Mouse (Mus musculus): ENCODE data around the gene Wnt7b. TPM values are rescaled to one million over a fixed set of nuclear protein-coding genes. Genes with fewer than 3 reads are reported as not detected.

Wnt7b gene
- polyA plus RNA-seq, 1 experiment from 2014 or later: 38.0 TPM

- Histone ChIP-seq H3K4me1 (ENCODE audit: control insufficient read depth, insufficient read depth, low read length) (no peaks in the 10 kb centered on the region), H3K4me2 (ENCODE audit: low read length) (no peak overlapping the region), H3K27ac (replicated peaks; ENCODE audit: low read depth, low read length) (no peak overlapping the region), H3K4me3 (replicated peaks; ENCODE audit: low read depth, low read length) (no peak overlapping the region), H3K9me3 (ENCODE audit: control insufficient read depth, low read length) (no peaks in the 10 kb centered on the region), H3K36me3 (ENCODE audit: control insufficient read depth, insufficient read depth, low read length) (no peaks in the 10 kb centered on the region), H3K27me3 (ENCODE audit: control insufficient read depth, insufficient read depth, low read length) (no peaks in the 10 kb centered on the region), H3K9ac (replicated peaks; ENCODE audit: low read length) (no peak overlapping the region)
- ATAC-seq (ENCODE audit: low FRiP score, low TSS enrichment) (no peak), DNase-seq (no peak)
- 85% methylated on average over 11 of the region's 11 CpGs for WGBS
Measured at GRCm38 (mm10) chr15:85553421-85553820, 28.9 kb downstream of the Wnt7b start.

GRCm38 (mm10) chr15:85546500-85546899 lies 35.8 kb downstream of the Wnt7b start:
- WGBS: 80% methylated on average over 4 of the region's 4 CpGs
- no peak overlapping the region for H3K27ac ChIP-seq (replicated peaks; ENCODE audit: low read depth, low read length)
- no peaks in the 10 kb centered on the region for H3K27me3 ChIP-seq (ENCODE audit: control insufficient read depth, insufficient read depth, low read length)
- H3K4me1 ChIP-seq (ENCODE audit: control insufficient read depth, insufficient read depth, low read length): no peaks in the 10 kb centered on the region
- no peak for ATAC-seq (ENCODE audit: low FRiP score, low TSS enrichment)
- H3K4me2 ChIP-seq (ENCODE audit: low read length): no peak overlapping the region
- no peak for DNase-seq
- H3K9me3 ChIP-seq (ENCODE audit: control insufficient read depth, low read length): no peaks in the 10 kb centered on the region
- no peak overlapping the region for H3K9ac ChIP-seq (replicated peaks; ENCODE audit: low read length)
- H3K4me3 ChIP-seq (replicated peaks; ENCODE audit: low read depth, low read length): no peak overlapping the region
- H3K36me3 ChIP-seq (ENCODE audit: control insufficient read depth, insufficient read depth, low read length): no peaks in the 10 kb centered on the region

- no peak for ATAC-seq (ENCODE audit: low FRiP score, low TSS enrichment)
- H3K4me1 ChIP-seq (ENCODE audit: control insufficient read depth, insufficient read depth, low read length): no peaks in the 10 kb centered on the region
- WGBS: 84% methylated on average over 5 of the region's 5 CpGs
- no peak for DNase-seq
- no peak overlapping the region for H3K4me3 ChIP-seq (replicated peaks; ENCODE audit: low read depth, low read length)
- no peaks in the 10 kb centered on the region for H3K36me3 ChIP-seq (ENCODE audit: control insufficient read depth, insufficient read depth, low read length)
- no peaks in the 10 kb centered on the region for H3K27me3 ChIP-seq (ENCODE audit: control insufficient read depth, insufficient read depth, low read length)
- H3K4me2 ChIP-seq (ENCODE audit: low read length): no peak overlapping the region
- no peaks in the 10 kb centered on the region for H3K9me3 ChIP-seq (ENCODE audit: control insufficient read depth, low read length)
- no peak overlapping the region for H3K27ac ChIP-seq (replicated peaks; ENCODE audit: low read depth, low read length)
- no peak overlapping the region for H3K9ac ChIP-seq (replicated peaks; ENCODE audit: low read length)
Measured at GRCm38 (mm10) chr15:85545369-85545768, 36.9 kb downstream of the Wnt7b start.

GRCm38 (mm10) chr15:85538170-85538569 lies 44.1 kb downstream of the Wnt7b start:
- DNase-seq (no peak), ATAC-seq (ENCODE audit: low FRiP score, low TSS enrichment) (no peak)
- 69% methylated on average over 11 of the region's 11 CpGs for WGBS
- Histone ChIP-seq H3K4me3 (replicated peaks; ENCODE audit: low read depth, low read length) (no peak overlapping the region), H3K9me3 (ENCODE audit: control insufficient read depth, low read length) (no peaks in the 10 kb centered on the region), H3K36me3 (ENCODE audit: control insufficient read depth, insufficient read depth, low read length) (no peaks in the 10 kb centered on the region; the same call in 1 of the 2 replicates), H3K4me1 (ENCODE audit: control insufficient read depth, insufficient read depth, low read length) (no peaks in the 10 kb centered on the region), H3K9ac (replicated peaks; ENCODE audit: low read length) (no peak overlapping the region), H3K27ac (replicated peaks; ENCODE audit: low read depth, low read length) (no peak overlapping the region), H3K27me3 (ENCODE audit: control insufficient read depth, insufficient read depth, low read length) (no peaks in the 10 kb centered on the region), H3K4me2 (ENCODE audit: low read length) (no peak overlapping the region)

- Histone ChIP-seq H3K4me3 (replicated peaks; ENCODE audit: low read depth, low read length) (no peak overlapping the region), H3K9ac (replicated peaks; ENCODE audit: low read length) (no peak overlapping the region), H3K36me3 (ENCODE audit: control insufficient read depth, insufficient read depth, low read length) (no peaks in the 10 kb centered on the region; the same call in 1 of the 2 replicates), H3K9me3 (ENCODE audit: control insufficient read depth, low read length) (no peaks in the 10 kb centered on the region), H3K27ac (replicated peaks; ENCODE audit: low read depth, low read length) (no peak overlapping the region), H3K4me2 (ENCODE audit: low read length) (no peak overlapping the region), H3K4me1 (ENCODE audit: control insufficient read depth, insufficient read depth, low read length) (no peaks in the 10 kb centered on the region), H3K27me3 (ENCODE audit: control insufficient read depth, insufficient read depth, low read length) (no peaks in the 10 kb centered on the region)
- 87% methylated on average over 25 of the region's 25 CpGs for WGBS
- ATAC-seq (ENCODE audit: low FRiP score, low TSS enrichment): no peak
- DNase-seq: no peak
Measured at GRCm38 (mm10) chr15:85537151-85537550, 45.1 kb downstream of the Wnt7b start.

- Histone ChIP-seq H3K4me2 (ENCODE audit: low read length) (no peak overlapping the region), H3K9ac (replicated peaks; ENCODE audit: low read length) (no peak overlapping the region), H3K9me3 (ENCODE audit: control insufficient read depth, low read length) (no peaks in the 10 kb centered on the region), H3K4me3 (replicated peaks; ENCODE audit: low read depth, low read length) (no peak overlapping the region), H3K27me3 (ENCODE audit: control insufficient read depth, insufficient read depth, low read length) (no peaks in the 10 kb centered on the region), H3K36me3 (ENCODE audit: control insufficient read depth, insufficient read depth, low read length) (no peaks in the 10 kb centered on the region; the same call in 1 of the 2 replicates), H3K4me1 (ENCODE audit: control insufficient read depth, insufficient read depth, low read length) (no peaks in the 10 kb centered on the region), H3K27ac (replicated peaks; ENCODE audit: low read depth, low read length) (no peak overlapping the region)
- WGBS: 90% methylated on average over 6 of the region's 6 CpGs
- no peak for ATAC-seq (ENCODE audit: low FRiP score, low TSS enrichment)
- no peak for DNase-seq
Measured at GRCm38 (mm10) chr15:85534646-85535045, 47.6 kb downstream of the Wnt7b start.

GRCm38 (mm10) chr15:85534215-85534614 lies 48.1 kb downstream of the Wnt7b start:
- no peak overlapping the region for H3K4me3 ChIP-seq (replicated peaks; ENCODE audit: low read depth, low read length)
- WGBS: 88% methylated on average over 8 of the region's 8 CpGs
- no peak for ATAC-seq (ENCODE audit: low FRiP score, low TSS enrichment)
- DNase-seq: no peak
- no peak overlapping the region for H3K4me2 ChIP-seq (ENCODE audit: low read length)
- no peaks in the 10 kb centered on the region for H3K27me3 ChIP-seq (ENCODE audit: control insufficient read depth, insufficient read depth, low read length)
- no peaks in the 10 kb centered on the region for H3K4me1 ChIP-seq (ENCODE audit: control insufficient read depth, insufficient read depth, low read length)
- H3K36me3 ChIP-seq (ENCODE audit: control insufficient read depth, insufficient read depth, low read length): no peaks in the 10 kb centered on the region; the same call in 1 of the 2 replicates
- no peak overlapping the region for H3K27ac ChIP-seq (replicated peaks; ENCODE audit: low read depth, low read length)
- H3K9ac ChIP-seq (replicated peaks; ENCODE audit: low read length): no peak overlapping the region
- H3K9me3 ChIP-seq (ENCODE audit: control insufficient read depth, low read length): no peaks in the 10 kb centered on the region

GRCm38 (mm10) chr15:85532063-85532462 lies 50.2 kb downstream of the Wnt7b start:
- H3K27me3 ChIP-seq (ENCODE audit: control insufficient read depth, insufficient read depth, low read length): no peaks in the 10 kb centered on the region
- H3K9ac ChIP-seq (replicated peaks; ENCODE audit: low read length): no peak overlapping the region
- no peaks in the 10 kb centered on the region for H3K9me3 ChIP-seq (ENCODE audit: control insufficient read depth, low read length)
- ATAC-seq (ENCODE audit: low FRiP score, low TSS enrichment): no peak
- DNase-seq: no peak
- 84% methylated on average over 3 of the region's 3 CpGs for WGBS
- no peaks in the 10 kb centered on the region for H3K4me1 ChIP-seq (ENCODE audit: control insufficient read depth, insufficient read depth, low read length)
- H3K4me3 ChIP-seq (replicated peaks; ENCODE audit: low read depth, low read length): no peak overlapping the region
- no peak overlapping the region for H3K27ac ChIP-seq (replicated peaks; ENCODE audit: low read depth, low read length)
- no peaks in the 10 kb centered on the region for H3K36me3 ChIP-seq (ENCODE audit: control insufficient read depth, insufficient read depth, low read length)
- H3K4me2 ChIP-seq (ENCODE audit: low read length): no peak overlapping the region

- Histone ChIP-seq H3K9me3 (ENCODE audit: control insufficient read depth, low read length) (no peaks in the 10 kb centered on the region), H3K36me3 (ENCODE audit: control insufficient read depth, insufficient read depth, low read length) (no peaks in the 10 kb centered on the region), H3K27me3 (ENCODE audit: control insufficient read depth, insufficient read depth, low read length) (no peaks in the 10 kb centered on the region), H3K9ac (replicated peaks; ENCODE audit: low read length) (no peak overlapping the region), H3K4me2 (ENCODE audit: low read length) (no peak overlapping the region), H3K27ac (replicated peaks; ENCODE audit: low read depth, low read length) (no peak overlapping the region), H3K4me3 (replicated peaks; ENCODE audit: low read depth, low read length) (no peak overlapping the region), H3K4me1 (ENCODE audit: control insufficient read depth, insufficient read depth, low read length) (peaks cover 1% of the 10 kb centered on the region; the same call in 1 of the 2 replicates)
- ATAC-seq (ENCODE audit: low FRiP score, low TSS enrichment): no peak
- WGBS: 75% methylated on average over 3 of the region's 3 CpGs
- DNase-seq: no peak
Measured at GRCm38 (mm10) chr15:85529911-85530310, 52.4 kb downstream of the Wnt7b start.
